Mouse (Mus musculus): Measurements from ENCODE around the gene Gm9918.

DNA sequence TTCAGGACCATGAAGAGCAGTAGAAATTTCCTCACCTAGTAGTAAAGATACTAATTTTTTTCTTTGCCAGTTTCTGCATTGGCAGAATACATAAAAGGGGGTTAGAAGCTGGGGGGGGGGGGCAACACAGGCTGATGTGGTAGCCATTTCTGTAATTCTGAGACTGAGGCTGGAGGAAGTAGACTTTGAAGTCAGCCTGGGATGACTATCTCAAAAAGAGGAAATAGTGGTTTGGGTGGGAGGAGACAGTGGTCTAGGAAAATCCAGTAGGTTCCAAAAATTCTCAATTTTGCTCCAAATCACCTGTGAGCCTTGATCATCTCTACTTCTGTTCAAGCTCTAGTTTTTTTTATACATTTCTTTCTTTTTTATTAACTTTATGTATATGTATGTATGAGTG lies 41.1 kb downstream of the Gm9918 start:
- no peak for TF ChIP-seq POLR2A (IDR thresholded peaks at IDR 0.05; ENCODE audit: low read depth, low read length)
- no peak for TF ChIP-seq CTCF (IDR thresholded peaks at IDR 0.05; ENCODE audit: extremely low read depth, insufficient read depth, insufficient read length, insufficient replicate concordance)
